Mouse (Mus musculus) large intestine, adult 2 months (tissue): Measurements from ENCODE around the gene Rab9b. TPM values are rescaled to one million over a fixed set of nuclear protein-coding genes. Genes with fewer than 3 reads are reported as not detected.

Source experiments
- DNase-seq: peaks from one replicate; pipeline ENCODE4 v3.0.0-alpha.2; 2012; ENCODE audit warnings: low read depth, low spot score
- WGBS: fragments of 180-500 bp; shearing (Covaris S2); methylation state at CpG from one replicate; pipeline ENCODE4 v1.1.7; 2018; 5-methylcytosine and 5-hydroxymethylcytosine counted together
- polyA plus RNA-seq: library from polyadenylated mRNA; depleted of rRNA; stranded (reverse); fragments of >200 nt; gene quantifications from 2 replicates; pipeline ENCODE4 v1.2.3, GENCODE M21; 2012; rRNA removed

Gene Rab9b
- 0.06 and 0.07 TPM in 2 replicates for polyA plus RNA-seq

DNA sequence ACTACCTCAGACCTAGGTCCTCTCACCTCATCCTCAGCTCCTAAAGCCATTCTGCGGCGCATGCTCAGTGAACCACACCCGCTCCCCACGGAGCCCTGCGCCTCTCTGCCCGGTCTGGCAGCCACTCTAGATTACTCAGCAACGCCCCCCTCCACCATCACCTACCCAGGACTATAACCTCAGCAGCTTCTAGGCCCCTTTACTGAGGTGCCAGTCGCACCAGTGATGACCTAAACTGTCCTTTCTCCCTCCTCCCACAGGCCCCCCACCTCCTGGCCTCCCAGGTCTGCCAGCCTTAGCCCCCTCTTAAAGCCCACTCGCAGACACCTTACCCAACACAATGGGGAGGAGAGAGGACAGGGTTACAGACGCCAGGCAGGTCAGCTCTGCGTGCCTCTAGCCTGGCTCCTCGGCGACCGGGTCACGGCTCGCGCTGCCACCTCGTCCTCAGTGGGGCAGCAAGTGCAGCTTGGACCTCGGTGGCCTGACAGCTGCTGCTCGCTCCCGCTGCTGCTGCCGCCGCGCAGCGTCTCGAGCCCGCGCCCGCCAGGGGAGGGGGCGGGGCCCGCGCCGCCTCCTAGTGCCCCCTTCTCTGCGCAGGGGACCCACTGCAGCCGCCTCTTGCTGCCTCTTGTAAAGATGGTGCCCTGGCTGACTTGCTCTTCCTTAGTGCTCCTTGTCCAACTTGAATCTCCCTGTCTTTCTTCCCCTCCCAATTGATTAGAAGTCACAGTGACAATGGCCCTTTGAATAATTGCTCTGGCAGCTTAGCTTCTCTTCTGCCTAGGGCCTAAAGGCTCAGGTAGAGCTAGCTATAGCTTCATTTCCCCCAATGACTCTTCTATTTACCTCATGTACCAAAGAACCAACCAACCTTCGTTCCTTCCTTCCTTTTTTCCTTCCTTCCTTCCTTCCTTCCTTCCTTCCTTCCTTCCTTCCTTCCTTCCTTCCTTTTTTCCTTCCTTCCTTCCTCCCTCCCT lies at the start of gene Rab9b:
Rab9b (minus strand) TSS at position 695 of the 980 bp plus-strand sequence.
- 24% methylated on average over 34 of the region's 36 CpGs for WGBS
- DNase-seq, result no peak

DNA sequence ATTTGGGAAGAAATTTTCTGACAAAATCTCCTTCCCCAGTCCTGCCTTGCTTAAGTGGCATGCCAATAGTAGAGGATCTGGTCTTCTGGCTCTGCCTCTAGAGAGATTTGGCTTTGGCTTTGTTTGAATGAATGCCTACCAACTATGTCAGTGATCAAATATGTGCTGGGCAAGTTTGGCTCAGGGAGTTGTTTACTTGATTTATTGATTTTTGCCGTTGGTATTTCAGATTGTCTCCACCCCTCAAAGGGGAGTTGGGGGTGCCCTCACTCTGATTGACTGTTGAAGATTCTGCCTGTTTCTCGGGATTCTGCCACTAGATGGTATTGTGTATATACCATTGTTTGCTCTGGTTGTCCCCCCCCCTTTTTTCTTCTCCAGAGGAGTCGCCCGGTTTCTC lies 35.8 kb upstream of the Rab9b start:
- no peak for DNase-seq
- WGBS, result 44% methylated on average over 4 of the region's 4 CpGs

DNA sequence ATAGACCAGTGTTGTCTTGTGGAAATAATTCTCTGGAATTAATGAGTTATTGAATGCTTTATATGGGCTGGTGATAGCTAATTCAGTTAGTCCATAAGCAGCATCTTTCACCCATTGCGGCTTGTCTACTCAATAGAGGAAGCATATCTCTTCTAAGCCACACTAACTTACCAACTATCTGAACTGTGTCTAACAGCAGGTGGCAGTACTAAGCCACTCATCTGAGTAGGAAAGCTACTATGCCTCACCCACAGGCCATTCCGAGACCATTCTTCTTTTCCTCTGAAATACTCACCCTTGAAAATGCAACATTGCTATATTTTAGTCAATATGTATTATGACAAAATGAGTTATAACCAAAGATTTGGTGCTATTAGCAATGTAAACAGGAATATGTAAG lies 27.2 kb upstream of the Rab9b start:
- DNase-seq, result no peak
- whole genome bisulfite sequencing, result 39% methylated on average over 2 of the region's 2 CpGs

DNA sequence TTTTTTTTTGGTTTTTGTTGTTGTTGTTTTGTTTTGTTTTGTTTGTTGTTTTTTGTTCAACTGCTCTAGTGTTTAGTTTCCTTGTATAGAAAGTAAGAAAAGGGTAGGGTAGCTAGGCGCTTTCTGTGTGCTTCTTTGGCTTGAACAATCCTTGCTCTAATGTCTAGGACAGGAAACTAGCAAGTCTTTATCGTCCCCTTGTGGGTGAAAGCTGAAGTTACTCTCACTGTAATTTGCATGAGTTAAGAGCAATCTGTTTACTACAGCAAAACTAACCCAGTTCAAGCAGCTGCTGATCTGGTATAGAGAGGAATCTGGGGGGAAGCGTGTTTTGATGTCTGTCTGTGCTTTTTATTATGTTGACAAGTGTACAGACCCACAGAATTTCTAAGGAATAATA lies 18.3 kb downstream of the Rab9b start:
- DNase-seq, result no peak
- 26% methylated on average over 3 of the region's 3 CpGs for WGBS

DNA sequence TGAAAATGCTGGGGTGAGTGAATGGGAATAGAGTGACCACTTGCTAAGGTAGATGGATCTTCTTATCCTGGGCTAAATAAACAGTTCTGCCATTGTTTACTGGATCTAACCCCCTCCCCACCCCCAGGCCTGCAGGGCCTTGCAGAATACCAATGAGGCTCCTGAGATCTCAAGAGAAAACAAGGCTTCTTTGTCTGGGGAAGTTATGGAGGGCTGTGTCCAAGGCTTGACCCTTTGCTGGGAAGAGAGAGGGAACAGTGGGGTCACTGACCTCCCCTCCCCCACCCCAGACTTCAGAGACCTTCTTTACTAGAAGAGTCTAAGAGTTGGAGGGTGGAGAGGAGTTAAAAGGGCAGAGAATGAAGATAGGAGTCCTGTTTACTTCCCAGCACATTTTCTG lies 39.9 kb downstream of the Rab9b start:
- no peak for DNase-seq

DNA sequence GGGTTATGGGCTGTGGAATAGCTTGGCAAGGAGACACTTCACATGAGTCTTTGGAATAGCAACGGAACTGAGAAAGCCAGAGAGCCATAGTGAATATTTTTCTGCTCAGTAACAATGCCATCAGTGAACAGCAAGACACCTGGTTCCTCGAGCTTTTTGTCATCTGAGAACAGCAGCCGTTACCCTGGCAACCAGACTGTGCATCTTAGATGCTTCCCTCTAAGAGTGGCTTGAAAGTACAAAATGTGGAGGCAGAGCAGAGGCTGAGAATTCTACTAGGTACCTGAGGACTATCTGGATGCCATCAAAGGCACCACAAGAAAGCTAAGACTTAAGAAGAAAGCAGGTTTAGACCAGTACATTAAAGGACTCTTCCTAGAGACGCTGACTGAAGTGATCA lies 43.5 kb downstream of the Rab9b start:
- 73% methylated on average over 4 of the region's 4 CpGs for WGBS
- no peak for DNase-seq

DNA sequence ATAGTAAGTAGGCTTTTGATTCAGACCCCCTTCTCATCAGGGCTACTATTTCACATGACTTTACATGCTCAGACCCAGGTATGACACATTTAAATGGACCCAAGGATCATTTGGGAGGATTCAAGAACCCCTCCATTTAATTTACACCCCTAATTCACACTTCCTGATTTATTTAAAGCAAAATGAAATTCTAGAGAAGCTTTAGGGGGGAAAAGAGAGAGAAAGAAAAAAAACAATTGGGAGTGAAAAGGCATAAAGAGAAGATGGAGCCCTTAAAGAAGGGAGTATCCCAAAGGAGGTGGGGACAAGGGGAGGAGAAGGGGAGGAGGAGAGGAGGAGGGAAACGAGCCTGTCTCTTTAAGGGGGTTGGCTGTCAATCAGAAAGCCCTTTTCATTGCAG lies 46.2 kb downstream of the Rab9b start, which contains the start of gene Plp1:
Plp1 (plus strand) TSS at position 301 of the 400 bp plus-strand sequence.
- no peak for DNase-seq
- WGBS, result 33% methylated on average over 1 of the region's 1 CpGs

DNA sequence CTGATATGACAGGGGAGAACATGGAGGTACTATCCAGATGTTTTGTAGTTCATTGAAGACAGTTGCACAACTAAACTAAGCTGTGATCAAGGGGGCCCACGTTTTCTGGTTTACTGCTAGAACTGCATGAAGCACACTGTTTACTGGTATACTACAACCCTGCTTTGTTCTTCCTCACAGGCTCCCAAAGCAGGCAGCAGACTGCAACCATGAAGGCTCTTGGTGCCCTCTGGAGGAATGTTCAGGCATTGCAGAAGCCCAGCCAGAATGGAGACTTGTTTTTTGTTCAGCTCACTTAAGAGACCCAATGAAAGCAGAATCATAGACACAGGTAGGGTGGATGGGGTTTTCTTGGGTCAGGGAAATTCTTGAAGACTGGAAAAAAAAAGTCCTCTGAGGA lies 48.3 kb downstream of the Rab9b start:
- DNase-seq, result no peak
- 20% methylated on average over 1 of the region's 1 CpGs for WGBS

DNA sequence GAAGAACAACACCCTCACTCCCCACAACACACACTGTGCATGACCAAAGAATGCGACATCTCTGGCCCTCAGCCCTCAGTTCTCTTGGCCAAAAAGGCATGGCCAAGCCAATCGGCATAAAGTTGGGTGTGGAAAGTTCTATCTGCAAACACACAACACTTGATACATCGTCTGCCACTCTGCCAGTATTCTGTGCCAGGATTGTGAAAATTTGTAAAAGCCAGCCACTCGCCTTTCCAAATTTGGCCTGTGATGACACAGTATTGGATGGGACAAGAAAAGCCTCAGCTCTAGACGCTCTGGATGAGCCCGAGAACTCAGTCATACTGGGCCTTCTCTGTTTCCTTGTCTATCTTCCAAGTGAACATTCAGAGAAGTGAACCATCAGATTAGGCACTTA lies 48.8 kb downstream of the Rab9b start:
- no peak for DNase-seq
- WGBS, result 75% methylated on average over 6 of the region's 6 CpGs

Other genes starting within 250 kb of the Rab9b start
- gene Tceal1, start 160.8 kb downstream of the Rab9b start, polyA plus RNA-seq, result 0.34 and 0.40 TPM in 2 replicates
- gene Morf4l2, start 125.1 kb downstream of the Rab9b start, polyA plus RNA-seq, result 49.2 and 52.1 TPM in 2 replicates
- not detected in 2 replicates for gene Glra4, start 88.6 kb downstream of the Rab9b start, polyA plus RNA-seq
- gene Plp1, start 46.1 kb downstream of the Rab9b start, polyA plus RNA-seq, result 1.8 and 2.5 TPM in 2 replicates
- not detected in 2 replicates for gene H2bfm, start 58.6 kb upstream of the Rab9b start, polyA plus RNA-seq
- 0.41 TPM in 1 of 2 replicates, not detected in the other for gene Tmsb15b2, start 106.7 kb upstream of the Rab9b start, polyA plus RNA-seq
- 0.84 and 0.99 TPM in 2 replicates for gene Tmsb15l, start 108.1 kb upstream of the Rab9b start, polyA plus RNA-seq
- gene Tmsb15b1, start 108.1 kb upstream of the Rab9b start, polyA plus RNA-seq, result 0.63 and 1.3 TPM in 2 replicates
- gene Zcchc18, start 124.4 kb upstream of the Rab9b start, polyA plus RNA-seq, result 1.6 and 1.7 TPM in 2 replicates
- gene Slc25a53, start 169.5 kb upstream of the Rab9b start, polyA plus RNA-seq, result 2.7 and 4.6 TPM in 2 replicates
- 0.46 and 0.77 TPM in 2 replicates for gene Fam199x, start 180.8 kb upstream of the Rab9b start, polyA plus RNA-seq